Mouse (Mus musculus) embryonic facial prominence, embryonic 14.5 days (tissue): ENCODE data around the gene Sh3d21. TPM values are rescaled to one million over a fixed set of nuclear protein-coding genes. Genes with fewer than 3 reads are reported as not detected.

Experiments
- ATAC-seq: fragments of 200-750 bp; cut with Nextera tagmentation; 2 replicates; pipeline ENCODE4 v1.8.0; 2017; ENCODE audit warnings: low read depth, moderate number of reproducible peaks, moderate TSS enrichment
- DNase-seq: peaks from one replicate; pipeline ENCODE4 v3.0.0-alpha.2; 2015; ENCODE audit warnings: low spot score
- H3K27ac ChIP-seq: fragments of 300-500 bp; sonication (generic); replicated peaks from 2 replicates; pipeline ENCODE4 v1.5.1; 2014; ENCODE audit warnings: low read depth, mild to moderate bottlenecking, low read length, moderate library complexity
- H3K27me3 ChIP-seq: fragments of 300-500 bp; sonication (generic); replicated peaks from 2 replicates; pipeline ENCODE4 v1.6.1; 2014; ENCODE audit warnings: low read length; ENCODE audit not compliant: control insufficient read depth, insufficient read depth
- H3K36me3 ChIP-seq: fragments of 300-500 bp; sonication (generic); 2 replicates; pipeline ENCODE4 v1.6.1; 2014; ENCODE audit warnings: low read length, mixed read lengths; ENCODE audit not compliant: control insufficient read depth, insufficient read depth
- H3K4me1 ChIP-seq: fragments of 300-500 bp; sonication (generic); 2 replicates; pipeline ENCODE4 v1.6.1; 2014; ENCODE audit warnings: antibody characterized with exemption, low read length; ENCODE audit not compliant: control insufficient read depth, insufficient read depth
- H3K4me2 ChIP-seq: fragments of 300-500 bp; sonication (generic); 2 replicates; pipeline ENCODE4 v1.6.1; 2014; ENCODE audit warnings: low read depth, mild to moderate bottlenecking, low read length, moderate library complexity, mixed read lengths
- H3K4me3 ChIP-seq: fragments of 300-500 bp; sonication (generic); 2 replicates; pipeline ENCODE4 v1.5.1; 2014; ENCODE audit warnings: low read depth, mild to moderate bottlenecking, low read length
- H3K9ac ChIP-seq: fragments of 300-500 bp; sonication (generic); 2 replicates; pipeline ENCODE4 v1.6.1; 2014; ENCODE audit warnings: low read depth, mild to moderate bottlenecking, low read length, moderate library complexity, mixed read lengths
- H3K9me3 ChIP-seq: fragments of 300-500 bp; sonication (generic); 2 replicates; pipeline ENCODE4 v1.6.1; 2016; ENCODE audit warnings: low read length; ENCODE audit not compliant: control insufficient read depth
- WGBS: fragments of 180-500 bp; shearing (Covaris S2); extraction: QIAGEN DNeasy Blood & Tissue Kit; methylation state at CpG from one replicate; pipeline ENCODE4 v1.1.7; 2014; 5-methylcytosine and 5-hydroxymethylcytosine counted together
- polyA plus RNA-seq: library from polyadenylated mRNA; unstranded; fragments of >200 nt; fragmentation: Nextera tagmentation; extraction: Ambion mirVana; gene quantifications from 2 replicates; pipeline ENCODE4 v1.2.1, GENCODE M21; 2014

The Sh3d21 gene
- polyA plus RNA-seq, 1 experiment from 2014 or later = 7.8 TPM

- H3K27ac ChIP-seq = peak overlapping the region; percentile 71
- no peak for ATAC-seq
- no peak overlapping the region for H3K4me3 ChIP-seq
- H3K27me3 ChIP-seq = no peaks in the 10 kb centered on the region
- peaks cover 24% of the 10 kb centered on the region for H3K36me3 ChIP-seq
- DNase-seq = no peak
- H3K4me2 ChIP-seq = no peak overlapping the region
- peaks cover 19% of the 10 kb centered on the region for H3K4me1 ChIP-seq
- H3K9me3 ChIP-seq = 0 out of 2 replicates have a peak, but pooled peaks cover 3% of the 10 kb centered on the region
- 41% methylated on average over 4 of the region's 4 CpGs for WGBS
- H3K9ac ChIP-seq = no peak overlapping the region
Measured at GRCm38 (mm10) chr4:126155183-126155582, 8.1 kb downstream of the Sh3d21 start.

GRCm38 (mm10) chr4:126152864-126153263 lies 10.4 kb downstream of the Sh3d21 start:
- 60% methylated on average over 14 of the region's 14 CpGs for WGBS
- no peak overlapping the region for H3K9ac ChIP-seq
- peaks cover 30% of the 10 kb centered on the region for H3K4me1 ChIP-seq
- H3K4me2 ChIP-seq = no peak overlapping the region
- H3K9me3 ChIP-seq = 0 out of 2 replicates have a peak, but pooled peaks cover 3% of the 10 kb centered on the region
- no peak overlapping the region for H3K4me3 ChIP-seq
- ATAC-seq = no peak
- peaks cover 22% of the 10 kb centered on the region for H3K36me3 ChIP-seq
- no peak overlapping the region for H3K27ac ChIP-seq
- H3K27me3 ChIP-seq = no peaks in the 10 kb centered on the region
- DNase-seq = no peak

- H3K4me3 ChIP-seq = no peak overlapping the region
- 76% methylated on average over 16 of the region's 16 CpGs for WGBS
- ATAC-seq = no peak
Measured at GRCm38 (mm10) chr4:126151701-126152440, 11.4 kb downstream of the Sh3d21 start.

GRCm38 (mm10) chr4:126150949-126151320 lies 12.4 kb downstream of the Sh3d21 start:
- H3K9ac ChIP-seq = peak overlapping the region; percentile 45; the same call in 1 of the 2 replicates
- no peaks in the 10 kb centered on the region for H3K27me3 ChIP-seq
- DNase-seq (no peak), ATAC-seq (no peak)
- peak overlapping the region; percentile 84 for H3K4me2 ChIP-seq
- H3K27ac ChIP-seq = peak overlapping the region; percentile 85
- H3K36me3 ChIP-seq = peaks cover 22% of the 10 kb centered on the region
- peak overlapping the region; percentile 68 for H3K4me3 ChIP-seq
- peaks cover 37% of the 10 kb centered on the region for H3K4me1 ChIP-seq
- 41% methylated on average over 6 of the region's 6 CpGs for WGBS
- no peaks in the 10 kb centered on the region for H3K9me3 ChIP-seq

More at GRCm38 (mm10) chr4:126151701-126152440, 11.4 kb downstream of the Sh3d21 start:
- Histone ChIP-seq H3K36me3 (peaks cover 22% of the 10 kb centered on the region), H3K9ac (no peak overlapping the region), H3K4me2 (peak overlapping the region; percentile 84; the same call in 1 of the 2 replicates), H3K27me3 (no peaks in the 10 kb centered on the region), H3K4me1 (peaks cover 37% of the 10 kb centered on the region), H3K27ac (peak overlapping the region; percentile 85), H3K9me3 (0 out of 2 replicates have a peak, but pooled peaks cover 3% of the 10 kb centered on the region)
- DNase-seq = no peak

- Histone ChIP-seq H3K36me3 (peaks cover 22% of the 10 kb centered on the region), H3K27me3 (no peaks in the 10 kb centered on the region), H3K4me3 (peak overlapping the region; percentile 68), H3K9me3 (no peaks in the 10 kb centered on the region), H3K27ac (peak overlapping the region; percentile 89), H3K4me1 (peaks cover 35% of the 10 kb centered on the region), H3K4me2 (peak overlapping the region; percentile 84), H3K9ac (peak overlapping the region; percentile 45; the same call in 1 of the 2 replicates)
- DNase-seq (peak; percentile 98), ATAC-seq (peak; percentile 91)
- WGBS = 18% methylated on average over 16 of the region's 16 CpGs
Measured at GRCm38 (mm10) chr4:126150297-126150948, 12.9 kb downstream of the Sh3d21 start.

- peak overlapping the region; percentile 68 for H3K4me3 ChIP-seq
- peak overlapping the region; percentile 84 for H3K4me2 ChIP-seq
- H3K36me3 ChIP-seq = peaks cover 22% of the 10 kb centered on the region
- 16% methylated on average over 10 of the region's 10 CpGs for WGBS
- H3K27me3 ChIP-seq = no peaks in the 10 kb centered on the region
- H3K27ac ChIP-seq = peak overlapping the region; percentile 89
- H3K9ac ChIP-seq = peak overlapping the region; percentile 74
- peak; percentile 44 for DNase-seq
- H3K9me3 ChIP-seq = no peaks in the 10 kb centered on the region
- ATAC-seq = no peak
- H3K4me1 ChIP-seq = peaks cover 31% of the 10 kb centered on the region
Measured at GRCm38 (mm10) chr4:126149798-126150197, 13.5 kb downstream of the Sh3d21 start.

GRCm38 (mm10) chr4:126149041-126149676 lies 14.1 kb downstream of the Sh3d21 start:
- Histone ChIP-seq H3K4me1 (peaks cover 31% of the 10 kb centered on the region), H3K27me3 (no peaks in the 10 kb centered on the region), H3K9ac (peak overlapping the region; percentile 74), H3K9me3 (no peaks in the 10 kb centered on the region), H3K27ac (peak overlapping the region; percentile 89), H3K4me3 (peak overlapping the region; percentile 68), H3K4me2 (peak overlapping the region; percentile 84), H3K36me3 (peaks cover 22% of the 10 kb centered on the region)
- ATAC-seq (no peak; the same call in 1 of the 2 replicates), DNase-seq (no peak)
- 14% methylated on average over 32 of the region's 42 CpGs for WGBS

GRCm38 (mm10) chr4:126148161-126148961 lies 14.9 kb downstream of the Sh3d21 start:
- Histone ChIP-seq H3K27me3 (no peaks in the 10 kb centered on the region), H3K9me3 (no peaks in the 10 kb centered on the region), H3K9ac (peak overlapping the region; percentile 74), H3K4me1 (peaks cover 31% of the 10 kb centered on the region), H3K4me3 (peak overlapping the region; percentile 68), H3K27ac (peak overlapping the region; percentile 89), H3K4me2 (peak overlapping the region; percentile 84), H3K36me3 (peaks cover 21% of the 10 kb centered on the region)
- ATAC-seq (peak; percentile 73), DNase-seq (peak; percentile 92)
- WGBS = 2% methylated on average over 39 of the region's 67 CpGs
